Mouse (Mus musculus) neural tube, embryonic 14.5 days (tissue): ENCODE results near the gene Hs6st3. TPM values are rescaled to one million over a fixed set of nuclear protein-coding genes. Genes with fewer than 3 reads are reported as not detected.

Experiments
- polyA plus RNA-seq: library from polyadenylated mRNA; unstranded; fragments of >200 nt; fragmentation: Nextera tagmentation; extraction: Ambion mirVana; gene quantifications from 2 replicates; pipeline ENCODE4 v1.2.1, GENCODE M21; 2014

Gene Hs6st3
- polyA plus RNA-seq, 1 experiment from 2014 or later: 6.5 TPM

Other genes with a start within 250 kb of the Hs6st3 start
- gene Dzip1, start 212.9 kb upstream of the Hs6st3 start, polyA plus RNA-seq: 90.3 and 130 TPM in 2 replicates
- gene Dnajc3, start 200.4 kb upstream of the Hs6st3 start, polyA plus RNA-seq: 21.7 and 25.0 TPM in 2 replicates
- gene Uggt2, start 38.9 kb upstream of the Hs6st3 start, polyA plus RNA-seq: 33.4 and 36.4 TPM in 2 replicates